Mouse (Mus musculus) lung, embryonic 15.5 days (tissue): ENCODE results near the gene Opa1. TPM values are rescaled to one million over a fixed set of nuclear protein-coding genes. Genes with fewer than 3 reads are reported as not detected.

Experiments used
- ATAC-seq: fragments of 200-750 bp; cut with Nextera tagmentation; 2 replicates; pipeline ENCODE4 v1.8.0; 2017; ENCODE audit warnings: moderate number of reproducible peaks, borderline replicate concordance; ENCODE audit not compliant: low FRiP score, low TSS enrichment; ENCODE audit errors: extremely low read depth
- H3K27ac ChIP-seq: fragments of 300-500 bp; sonication (generic); 2 replicates; pipeline ENCODE4 v1.5.1; 2015; ENCODE audit warnings: moderate library complexity, mild to moderate bottlenecking, inconsistent platforms
- H3K27me3 ChIP-seq: fragments of 300-500 bp; sonication (generic); 2 replicates; pipeline ENCODE4 v1.6.1; 2015; ENCODE audit warnings: inconsistent platforms
- H3K36me3 ChIP-seq: fragments of 300-500 bp; sonication (generic); 2 replicates; pipeline ENCODE4 v1.6.1; 2015; ENCODE audit warnings: inconsistent platforms
- H3K4me1 ChIP-seq: fragments of 300-500 bp; sonication (generic); 2 replicates; pipeline ENCODE4 v1.6.1; 2015; ENCODE audit warnings: inconsistent platforms
- H3K4me2 ChIP-seq: fragments of 300-500 bp; sonication (generic); 2 replicates; pipeline ENCODE4 v1.6.1; 2015; ENCODE audit warnings: inconsistent platforms, mild to moderate bottlenecking, moderate library complexity
- H3K4me3 ChIP-seq: fragments of 300-500 bp; sonication (generic); 2 replicates; pipeline ENCODE4 v1.5.1; 2015; ENCODE audit warnings: mild to moderate bottlenecking, inconsistent platforms
- H3K9ac ChIP-seq: fragments of 300-500 bp; sonication (generic); 2 replicates; pipeline ENCODE4 v1.6.1; 2015; ENCODE audit warnings: inconsistent platforms
- H3K9me3 ChIP-seq: fragments of 300-500 bp; sonication (generic); 2 replicates; pipeline ENCODE4 v1.6.1; 2016; ENCODE audit warnings: inconsistent platforms
- WGBS: fragments of 180-500 bp; shearing (Covaris S2); methylation state at CpG from one replicate; pipeline ENCODE4 v1.1.7; 2015; 5-methylcytosine and 5-hydroxymethylcytosine counted together
- polyA plus RNA-seq: library from polyadenylated mRNA; unstranded; fragments of >200 nt; fragmentation: Nextera tagmentation; extraction: Ambion mirVana; gene quantifications from 2 replicates; pipeline ENCODE4 v1.2.1, GENCODE M21; 2015

The Opa1 gene
- polyA plus RNA-seq, 1 experiment from 2014 or later, result 31.3 TPM

GRCm38 (mm10) chr16:29682555-29683431 lies 103.7 kb downstream of the Opa1 start:
- ATAC-seq, result no peak
- Histone ChIP-seq H3K36me3 (no peaks in the 10 kb centered on the region), H3K9me3 (no peaks in the 10 kb centered on the region), H3K27me3 (no peaks in the 10 kb centered on the region), H3K4me3 (no peak overlapping the region), H3K4me2 (no peak overlapping the region), H3K27ac (peak overlapping the region; percentile 62), H3K4me1 (peaks cover 23% of the 10 kb centered on the region), H3K9ac (no peak overlapping the region)
- 39% methylated on average over 17 of the region's 17 CpGs for WGBS

- H3K4me1 ChIP-seq, result peaks cover 23% of the 10 kb centered on the region
- ATAC-seq, result no peak
- 13% methylated on average over 12 of the region's 12 CpGs for WGBS
- no peaks in the 10 kb centered on the region for H3K9me3 ChIP-seq
- no peaks in the 10 kb centered on the region for H3K36me3 ChIP-seq
- H3K9ac ChIP-seq, result no peak overlapping the region
- H3K4me2 ChIP-seq, result peak overlapping the region; percentile 22; the same call in 1 of the 2 replicates
- H3K4me3 ChIP-seq, result no peak overlapping the region
- H3K27me3 ChIP-seq, result no peaks in the 10 kb centered on the region
- H3K27ac ChIP-seq, result peak overlapping the region; percentile 62; the same call in 1 of the 2 replicates
Measured at GRCm38 (mm10) chr16:29683563-29683962, 104.4 kb downstream of the Opa1 start.

- Histone ChIP-seq H3K4me2 (no peak overlapping the region), H3K9me3 (no peaks in the 10 kb centered on the region), H3K27me3 (no peaks in the 10 kb centered on the region), H3K27ac (0 out of 2 replicates have a peak overlapping the region, but pooled peaks have one; percentile 41), H3K4me1 (peaks cover 23% of the 10 kb centered on the region), H3K36me3 (no peaks in the 10 kb centered on the region), H3K9ac (no peak overlapping the region), H3K4me3 (no peak overlapping the region)
- 37% methylated on average over 2 of the region's 2 CpGs for WGBS
- no peak for ATAC-seq
Measured at GRCm38 (mm10) chr16:29684111-29684510, 105.0 kb downstream of the Opa1 start.

GRCm38 (mm10) chr16:29684641-29685040 lies 105.5 kb downstream of the Opa1 start:
- no peaks in the 10 kb centered on the region for H3K27me3 ChIP-seq
- H3K4me1 ChIP-seq, result peaks cover 23% of the 10 kb centered on the region
- no peak overlapping the region for H3K4me3 ChIP-seq
- no peaks in the 10 kb centered on the region for H3K36me3 ChIP-seq
- H3K9me3 ChIP-seq, result no peaks in the 10 kb centered on the region
- H3K9ac ChIP-seq, result no peak overlapping the region
- 83% methylated on average over 2 of the region's 2 CpGs for WGBS
- no peak overlapping the region for H3K4me2 ChIP-seq
- no peak for ATAC-seq
- H3K27ac ChIP-seq, result 0 out of 2 replicates have a peak overlapping the region, but pooled peaks have one; percentile 41

- H3K9me3 ChIP-seq, result no peaks in the 10 kb centered on the region
- no peak overlapping the region for H3K4me2 ChIP-seq
- H3K27ac ChIP-seq, result no peak overlapping the region; the same call in 1 of the 2 replicates
- no peak overlapping the region for H3K9ac ChIP-seq
- H3K4me1 ChIP-seq, result peaks cover 23% of the 10 kb centered on the region
- no peaks in the 10 kb centered on the region for H3K36me3 ChIP-seq
- WGBS, result 67% methylated on average over 6 of the region's 6 CpGs
- H3K4me3 ChIP-seq, result no peak overlapping the region
- ATAC-seq, result 0 out of 2 replicates have a peak, but pooled peaks have one; percentile 53
- H3K27me3 ChIP-seq, result no peaks in the 10 kb centered on the region
Measured at GRCm38 (mm10) chr16:29686141-29686540, 107.0 kb downstream of the Opa1 start.

GRCm38 (mm10) chr16:29687987-29688885 lies 109.1 kb downstream of the Opa1 start:
- Histone ChIP-seq H3K27ac (no peak overlapping the region), H3K36me3 (no peaks in the 10 kb centered on the region), H3K9ac (no peak overlapping the region), H3K9me3 (no peaks in the 10 kb centered on the region), H3K4me1 (peaks cover 14% of the 10 kb centered on the region), H3K4me2 (no peak overlapping the region), H3K4me3 (no peak overlapping the region), H3K27me3 (no peaks in the 10 kb centered on the region)
- no peak for ATAC-seq
- WGBS, result 81% methylated on average over 17 of the region's 17 CpGs

- Histone ChIP-seq H3K9me3 (no peaks in the 10 kb centered on the region), H3K36me3 (no peaks in the 10 kb centered on the region), H3K9ac (no peak overlapping the region), H3K4me2 (no peak overlapping the region), H3K27me3 (no peaks in the 10 kb centered on the region), H3K4me3 (no peak overlapping the region), H3K27ac (no peak overlapping the region), H3K4me1 (peaks cover 17% of the 10 kb centered on the region)
- 51% methylated on average over 11 of the region's 11 CpGs for WGBS
- ATAC-seq, result no peak
Measured at GRCm38 (mm10) chr16:29689187-29689819, 110.2 kb downstream of the Opa1 start.

- H3K9me3 ChIP-seq, result no peaks in the 10 kb centered on the region
- WGBS, result 28% methylated on average over 5 of the region's 5 CpGs
- H3K4me2 ChIP-seq, result no peak overlapping the region
- no peak overlapping the region for H3K9ac ChIP-seq
- no peak overlapping the region for H3K4me3 ChIP-seq
- ATAC-seq, result no peak
- H3K36me3 ChIP-seq, result no peaks in the 10 kb centered on the region
- no peaks in the 10 kb centered on the region for H3K27me3 ChIP-seq
- H3K27ac ChIP-seq, result no peak overlapping the region
- H3K4me1 ChIP-seq, result peaks cover 13% of the 10 kb centered on the region
Measured at GRCm38 (mm10) chr16:29693025-29693682, 114.0 kb downstream of the Opa1 start.

GRCm38 (mm10) chr16:29693791-29694419 lies 114.8 kb downstream of the Opa1 start:
- Histone ChIP-seq H3K9ac (no peak overlapping the region), H3K36me3 (no peaks in the 10 kb centered on the region), H3K27me3 (no peaks in the 10 kb centered on the region), H3K4me3 (no peak overlapping the region), H3K4me2 (no peak overlapping the region), H3K9me3 (no peaks in the 10 kb centered on the region), H3K27ac (no peak overlapping the region), H3K4me1 (peaks cover 13% of the 10 kb centered on the region)
- WGBS, result 63% methylated on average over 6 of the region's 6 CpGs
- ATAC-seq, result no peak

GRCm38 (mm10) chr16:29694420-29694959 lies 115.4 kb downstream of the Opa1 start:
- no peak overlapping the region for H3K27ac ChIP-seq
- 62% methylated on average over 9 of the region's 9 CpGs for WGBS
- no peaks in the 10 kb centered on the region for H3K9me3 ChIP-seq
- H3K9ac ChIP-seq, result no peak overlapping the region
- H3K4me3 ChIP-seq, result no peak overlapping the region
- no peaks in the 10 kb centered on the region for H3K27me3 ChIP-seq
- H3K4me2 ChIP-seq, result no peak overlapping the region
- no peaks in the 10 kb centered on the region for H3K36me3 ChIP-seq
- no peak for ATAC-seq
- H3K4me1 ChIP-seq, result peaks cover 13% of the 10 kb centered on the region
